Mouse (Mus musculus): ENCODE measurements around the gene Slmap.

DNA sequence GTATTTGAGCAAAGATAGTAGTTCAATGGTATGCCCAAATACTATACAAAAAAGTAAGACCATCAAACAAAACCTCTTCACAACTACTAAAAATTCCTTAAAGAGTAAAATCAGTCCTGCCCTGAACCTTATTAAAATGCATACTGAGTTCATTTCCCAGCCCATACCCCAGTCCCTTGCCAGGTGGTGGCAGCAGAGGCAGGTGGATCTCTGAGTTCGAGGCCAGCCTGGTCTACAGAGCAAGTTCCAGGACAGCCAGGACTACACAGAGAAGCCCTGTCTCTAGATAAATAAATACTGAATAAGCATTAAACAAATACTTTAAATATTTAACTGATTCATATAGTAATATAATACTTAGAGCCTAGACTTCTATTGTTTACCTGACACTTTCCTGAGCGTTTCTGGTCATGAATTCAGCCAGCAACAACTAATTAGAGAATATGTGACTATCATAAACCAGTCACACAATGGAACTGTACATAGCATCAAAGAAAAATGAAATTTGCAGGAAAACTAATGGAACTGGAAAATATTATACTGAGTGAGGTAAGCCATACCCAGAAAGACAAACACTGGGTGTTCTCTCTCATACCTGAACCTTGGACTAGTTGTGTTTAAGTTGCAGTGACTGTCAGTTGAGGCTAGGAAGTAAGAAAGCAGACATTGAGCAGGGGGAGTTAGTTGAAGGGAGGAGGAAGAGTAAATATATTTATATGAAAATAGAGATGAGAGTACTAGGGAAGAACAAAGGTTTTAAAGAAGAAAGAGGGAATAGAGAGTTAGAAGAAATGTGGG is 34.4 kb downstream of the Slmap start:
- TF ChIP-seq POLR2A (IDR thresholded peaks at IDR 0.05; ENCODE audit: borderline replicate concordance, insufficient read depth, low read length) (no peak), CTCF (IDR thresholded peaks at IDR 0.05; ENCODE audit: borderline replicate concordance, insufficient read depth, low read depth, low read length) (no peak)

Data from cerebellum, adult 2 months (tissue).